Mouse (Mus musculus): Measurements from ENCODE around the gene Arhgap23.

The Arhgap23 gene

GRCm38 (mm10) chr11:97415330-97415711 lies at the start of gene Arhgap23:
TSS of gene Arhgap23 (plus strand) at chr11:97415533.
- peak; percentile 75 for DNase-seq (ENCODE audit: low read depth, low spot score)

- no peak for DNase-seq (ENCODE audit: low read depth, low spot score)
Observed at GRCm38 (mm10) chr11:97365556-97365955, 49.8 kb upstream of the Arhgap23 start.

- no peak for DNase-seq (ENCODE audit: low read depth, low spot score)
Observed at GRCm38 (mm10) chr11:97368501-97368900, 46.8 kb upstream of the Arhgap23 start.

GRCm38 (mm10) chr11:97370329-97371091 lies 44.8 kb upstream of the Arhgap23 start:
- DNase-seq (ENCODE audit: low read depth, low spot score): no peak

GRCm38 (mm10) chr11:97372159-97372864 lies 43.0 kb upstream of the Arhgap23 start:
- no peak for DNase-seq (ENCODE audit: low read depth, low spot score)

GRCm38 (mm10) chr11:97373402-97373801 lies 41.9 kb upstream of the Arhgap23 start:
- no peak for DNase-seq (ENCODE audit: low read depth, low spot score)

- no peak for DNase-seq (ENCODE audit: low read depth, low spot score)
Observed at GRCm38 (mm10) chr11:97380036-97380435, 35.3 kb upstream of the Arhgap23 start.

GRCm38 (mm10) chr11:97383017-97383416 lies 32.3 kb upstream of the Arhgap23 start:
- DNase-seq (ENCODE audit: low read depth, low spot score): no peak

- DNase-seq (ENCODE audit: low read depth, low spot score): no peak
Observed at GRCm38 (mm10) chr11:97383764-97384163, 31.6 kb upstream of the Arhgap23 start.

- no peak for DNase-seq (ENCODE audit: low read depth, low spot score)
Observed at GRCm38 (mm10) chr11:97387811-97388210, 27.5 kb upstream of the Arhgap23 start.

GRCm38 (mm10) chr11:97389127-97389526 lies 26.2 kb upstream of the Arhgap23 start:
- no peak for DNase-seq (ENCODE audit: low read depth, low spot score)

- DNase-seq (ENCODE audit: low read depth, low spot score): peak; percentile 88
Observed at GRCm38 (mm10) chr11:97393658-97394057, 21.7 kb upstream of the Arhgap23 start.

- DNase-seq (ENCODE audit: low read depth, low spot score): peak; percentile 26
Observed at GRCm38 (mm10) chr11:97394146-97394545, 21.2 kb upstream of the Arhgap23 start.

GRCm38 (mm10) chr11:97398506-97398905 lies 16.8 kb upstream of the Arhgap23 start:
- no peak for DNase-seq (ENCODE audit: low read depth, low spot score)

- DNase-seq (ENCODE audit: low read depth, low spot score): peak; percentile 94
Observed at GRCm38 (mm10) chr11:97399958-97400710, 15.2 kb upstream of the Arhgap23 start.

GRCm38 (mm10) chr11:97401082-97401481 lies 14.3 kb upstream of the Arhgap23 start:
- peak; percentile 64 for DNase-seq (ENCODE audit: low read depth, low spot score)

- no peak for DNase-seq (ENCODE audit: low read depth, low spot score)
Observed at GRCm38 (mm10) chr11:97401686-97402435, 13.5 kb upstream of the Arhgap23 start.

GRCm38 (mm10) chr11:97402746-97403145 lies 12.6 kb upstream of the Arhgap23 start:
- no peak for DNase-seq (ENCODE audit: low read depth, low spot score)

GRCm38 (mm10) chr11:97403614-97404183 lies 11.6 kb upstream of the Arhgap23 start:
- DNase-seq (ENCODE audit: low read depth, low spot score): no peak

GRCm38 (mm10) chr11:97404184-97404760 lies 11.1 kb upstream of the Arhgap23 start:
- peak; percentile 66 for DNase-seq (ENCODE audit: low read depth, low spot score)

GRCm38 (mm10) chr11:97404761-97405190 lies 10.6 kb upstream of the Arhgap23 start:
- peak; percentile 48 for DNase-seq (ENCODE audit: low read depth, low spot score)

Measured in R1 (cell line).